Mouse (Mus musculus) C2C12 (cell line): ENCODE measurements around the gene Cdc123. TPM values are rescaled to one million over a fixed set of nuclear protein-coding genes. Genes with fewer than 3 reads are reported as not detected.

ENCODE experiments used
- H3K27me3 ChIP-seq: one replicate; pipeline ENCODE4 v1.6.1; 2011; ENCODE audit not compliant: control insufficient read depth, insufficient read depth, insufficient read length
- H3K36me3 ChIP-seq: one replicate; pipeline ENCODE4 v1.6.1; 2011; ENCODE audit not compliant: control insufficient read depth, insufficient read depth
- H3K4me3 ChIP-seq: one replicate; pipeline ENCODE4 v1.5.1; 2011; ENCODE audit warnings: mild to moderate bottlenecking, control low read depth; ENCODE audit not compliant: poor library complexity, insufficient read depth, severe bottlenecking
- H3K79me2 ChIP-seq: one replicate; pipeline ENCODE4 v1.6.1; 2011; ENCODE audit not compliant: control insufficient read depth, insufficient read depth
- H3K79me3 ChIP-seq: one replicate; pipeline ENCODE4 v1.6.1; 2011; ENCODE audit warnings: low read depth, control low read depth
- H3ac ChIP-seq: one replicate; pipeline ENCODE3; 2011; ENCODE audit warnings: low read depth; ENCODE audit not compliant: control insufficient read depth, insufficient read length
- CEBPB ChIP-seq: IDR thresholded peaks from one replicate; pipeline ENCODE4 v1.6.1; 2011; ENCODE audit warnings: low read depth, mild to moderate bottlenecking, control low read depth, moderate library complexity
- CTCF ChIP-seq: IDR thresholded peaks from one replicate; pipeline ENCODE4 v1.5.1; 2011; ENCODE audit not compliant: control insufficient read depth, insufficient read depth, insufficient read length
- FOSL1 ChIP-seq: IDR thresholded peaks from one replicate; pipeline ENCODE4 v1.8.0; 2011; ENCODE audit warnings: mild to moderate bottlenecking, low read length; ENCODE audit not compliant: poor library complexity, insufficient read depth, severe bottlenecking
- MAX ChIP-seq: IDR thresholded peaks from one replicate; pipeline ENCODE4 v1.6.1; 2011; ENCODE audit warnings: mild to moderate bottlenecking, control low read depth
- MYOD1 ChIP-seq: IDR thresholded peaks from one replicate; pipeline ENCODE4 v1.6.1; 2011; ENCODE audit warnings: low read depth; ENCODE audit not compliant: control insufficient read depth, insufficient read length
- MYOG ChIP-seq: IDR thresholded peaks from one replicate; pipeline ENCODE4 v1.6.1; 2011; ENCODE audit not compliant: control insufficient read depth, insufficient read length; ENCODE audit errors: extremely low read depth
- USF1 ChIP-seq: IDR thresholded peaks from one replicate; pipeline ENCODE4 v1.6.1; 2011; ENCODE audit warnings: low read depth, mild to moderate bottlenecking, control low read depth, moderate library complexity
- polyA plus RNA-seq: library from polyadenylated mRNA; unstranded; fragments of >200 nt; fragmentation: generic; extraction: Trizol; gene quantifications from one replicate; pipeline ENCODE4 v1.2.1, GENCODE M21; 2012; ENCODE audit warnings: missing spikeins

Gene Cdc123
- polyA plus RNA-seq, 1 experiment = 141 TPM

- H3K36me3 ChIP-seq = peaks cover 73% of the 10 kb centered on the region
- H3K79me3 ChIP-seq = no peaks in the 10 kb centered on the region
- no peak overlapping the region for H3K4me3 ChIP-seq
- H3ac ChIP-seq = no peak overlapping the region
- no peaks in the 10 kb centered on the region for H3K27me3 ChIP-seq
- no peaks in the 10 kb centered on the region for H3K79me2 ChIP-seq
- TF ChIP-seq MAX (no peak), MYOD1 (no peak), FOSL1 (no peak), MYOG (no peak), CTCF (no peak), USF1 (no peak), CEBPB (no peak)
These were observed 40.4 kb downstream of the Cdc123 start for GRCm38 (mm10) chr2:5804440-5805045.

DNA sequence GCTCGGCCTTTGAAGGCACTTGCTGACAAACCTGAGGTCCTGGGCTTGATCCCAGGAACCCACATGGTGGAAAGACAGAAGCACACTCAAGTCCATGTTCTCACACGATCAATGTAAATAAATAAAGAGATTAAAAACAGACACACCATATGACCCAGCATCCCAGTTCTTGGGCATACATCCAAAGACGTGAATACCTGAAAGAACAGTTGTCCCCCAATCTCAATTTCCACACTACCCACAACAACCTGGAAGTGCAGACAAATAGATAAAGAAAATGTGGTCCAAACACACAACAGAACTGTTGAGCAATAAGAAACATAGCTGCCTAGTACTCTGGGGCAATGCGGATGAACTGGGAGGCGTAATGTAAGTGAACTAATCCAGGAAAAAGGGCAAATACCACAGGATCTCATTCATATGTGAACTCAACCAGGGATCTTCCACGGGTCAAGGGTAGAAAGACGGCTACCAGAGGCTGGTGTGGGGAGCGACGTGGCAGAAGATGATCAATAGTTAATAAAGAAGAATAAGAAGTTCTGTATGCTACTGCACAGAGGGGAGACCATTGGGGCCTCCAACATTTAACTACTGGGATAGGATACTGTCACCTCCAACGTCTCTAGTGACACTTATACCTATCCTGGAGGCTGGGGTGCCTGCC lies 42.9 kb downstream of the Cdc123 start:
- Histone ChIP-seq H3K79me2 (no peaks in the 10 kb centered on the region), H3K79me3 (no peaks in the 10 kb centered on the region), H3ac (no peak overlapping the region), H3K27me3 (no peaks in the 10 kb centered on the region), H3K4me3 (no peak overlapping the region), H3K36me3 (peaks cover 66% of the 10 kb centered on the region)
- TF ChIP-seq CEBPB = no peak
- TF ChIP-seq USF1 = no peak
- no peak for TF ChIP-seq MYOD1
- no peak for TF ChIP-seq CTCF
- TF ChIP-seq MAX = no peak
- TF ChIP-seq FOSL1 = no peak
- TF ChIP-seq MYOG = no peak

DNA sequence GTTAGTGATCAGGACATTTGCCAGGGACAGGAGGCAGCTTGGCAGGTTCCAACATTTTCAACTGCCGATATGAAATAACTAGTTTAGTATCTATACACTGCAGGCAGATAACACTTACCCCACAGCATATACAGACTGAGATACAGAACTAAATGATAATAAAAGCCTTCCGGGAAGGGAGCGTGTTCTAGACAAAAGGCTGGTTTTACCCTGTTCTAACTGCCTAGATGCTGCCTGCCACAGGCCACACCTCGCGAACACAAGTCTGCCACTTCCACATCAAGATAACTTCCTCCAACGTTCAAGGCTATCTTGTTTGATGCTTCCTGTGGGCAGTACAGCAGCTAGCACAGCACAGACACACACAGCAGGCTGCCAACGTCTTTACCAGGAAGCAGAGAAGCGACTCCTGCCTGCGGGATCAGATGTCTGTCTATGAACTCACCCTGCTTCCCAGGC lies 43.8 kb downstream of the Cdc123 start:
- Histone ChIP-seq H3K27me3 (no peaks in the 10 kb centered on the region), H3ac (no peak overlapping the region), H3K4me3 (no peak overlapping the region), H3K79me3 (no peaks in the 10 kb centered on the region), H3K36me3 (peaks cover 68% of the 10 kb centered on the region), H3K79me2 (no peaks in the 10 kb centered on the region)
- TF ChIP-seq MYOG = no peak
- TF ChIP-seq MAX = no peak
- TF ChIP-seq USF1 = no peak
- no peak for TF ChIP-seq CEBPB
- no peak for TF ChIP-seq FOSL1
- no peak for TF ChIP-seq MYOD1
- TF ChIP-seq CTCF = no peak

- TF ChIP-seq MYOG (no peak), MAX (no peak), FOSL1 (no peak), USF1 (no peak), CEBPB (no peak), CTCF (no peak), MYOD1 (no peak)
- Histone ChIP-seq H3K36me3 (peaks cover 63% of the 10 kb centered on the region), H3K4me3 (no peak overlapping the region), H3K79me3 (no peaks in the 10 kb centered on the region), H3K79me2 (no peaks in the 10 kb centered on the region), H3K27me3 (no peaks in the 10 kb centered on the region), H3ac (no peak overlapping the region)
These were observed 46.9 kb downstream of the Cdc123 start for GRCm38 (mm10) chr2:5797816-5798672.

- no peaks in the 10 kb centered on the region for H3K79me2 ChIP-seq
- no peaks in the 10 kb centered on the region for H3K27me3 ChIP-seq
- peaks cover 42% of the 10 kb centered on the region for H3K36me3 ChIP-seq
- TF ChIP-seq MYOD1 (no peak), MAX (no peak), CTCF (no peak), CEBPB (no peak), USF1 (no peak), FOSL1 (no peak), MYOG (no peak)
- no peak overlapping the region for H3K4me3 ChIP-seq
- no peak overlapping the region for H3ac ChIP-seq
- H3K79me3 ChIP-seq = no peaks in the 10 kb centered on the region
These were observed 51.2 kb downstream of the Cdc123 start for GRCm38 (mm10) chr2:5793771-5794170.
